Mouse (Mus musculus): ENCODE measurements around the gene Dlgap3. TPM values are rescaled to one million over a fixed set of nuclear protein-coding genes. Genes with fewer than 3 reads are reported as not detected.

Gene Dlgap3
- polyA plus RNA-seq, 1 experiment from 2014 or later = 11.7 TPM

Other genes with a start within 250 kb of the Dlgap3 start
- gene Zmym4, start 201.1 kb upstream of the Dlgap3 start, polyA plus RNA-seq (2016; fragmentation: Nextera tagmentation; extraction: Ambion mirVana) = 34.6 and 36.2 TPM in 2 replicates
- gene Sfpq, start 147.9 kb upstream of the Dlgap3 start, polyA plus RNA-seq (2016; fragmentation: Nextera tagmentation; extraction: Ambion mirVana) = 176 and 183 TPM in 2 replicates
- gene Zmym1, start 108.1 kb upstream of the Dlgap3 start, polyA plus RNA-seq (2016; fragmentation: Nextera tagmentation; extraction: Ambion mirVana) = 25.9 and 27.1 TPM in 2 replicates
- 32.5 and 33.1 TPM in 2 replicates for gene Zmym6, start 91.8 kb upstream of the Dlgap3 start, polyA plus RNA-seq (2016; fragmentation: Nextera tagmentation; extraction: Ambion mirVana)
- gene Tmem35b, start 45.5 kb upstream of the Dlgap3 start, polyA plus RNA-seq (2016; fragmentation: Nextera tagmentation; extraction: Ambion mirVana) = 13.9 and 15.4 TPM in 2 replicates
- 52.2 and 58.3 TPM in 2 replicates for gene Smim12, start 74.6 kb downstream of the Dlgap3 start, polyA plus RNA-seq (2016; fragmentation: Nextera tagmentation; extraction: Ambion mirVana)
- 17.1 and 19.4 TPM in 2 replicates for gene Gja4, start 144.8 kb downstream of the Dlgap3 start, polyA plus RNA-seq (2016; fragmentation: Nextera tagmentation; extraction: Ambion mirVana)
- gene Gjb3, start 161.6 kb downstream of the Dlgap3 start, polyA plus RNA-seq (2016; fragmentation: Nextera tagmentation; extraction: Ambion mirVana) = 0.77 and 0.85 TPM in 2 replicates
- not detected in 2 replicates for gene Gjb4, start 184.9 kb downstream of the Dlgap3 start, polyA plus RNA-seq (2016; fragmentation: Nextera tagmentation; extraction: Ambion mirVana)
- 0.41 and 0.43 TPM in 2 replicates for gene Gjb5, start 189.0 kb downstream of the Dlgap3 start, polyA plus RNA-seq (2016; fragmentation: Nextera tagmentation; extraction: Ambion mirVana)